Mouse (Mus musculus): Measurements from ENCODE around the gene Olfr131. TPM values are rescaled to one million over a fixed set of nuclear protein-coding genes. Genes with fewer than 3 reads are reported as not detected.
"Not testable (repeated sequence)": the region's sequence is repeated elsewhere in the genome, so short reads cannot be mapped to it uniquely, and the experiment has no call there.

Olfr131 gene
- total RNA-seq (2014; fragmentation: Nextera tagmentation) = not detected in 2 replicates
- total RNA-seq (2017) = 0.11 TPM in 1 of 2 replicates, not detected in the other
- polyA plus RNA-seq (2012) = not detected in 2 replicates

DNA sequence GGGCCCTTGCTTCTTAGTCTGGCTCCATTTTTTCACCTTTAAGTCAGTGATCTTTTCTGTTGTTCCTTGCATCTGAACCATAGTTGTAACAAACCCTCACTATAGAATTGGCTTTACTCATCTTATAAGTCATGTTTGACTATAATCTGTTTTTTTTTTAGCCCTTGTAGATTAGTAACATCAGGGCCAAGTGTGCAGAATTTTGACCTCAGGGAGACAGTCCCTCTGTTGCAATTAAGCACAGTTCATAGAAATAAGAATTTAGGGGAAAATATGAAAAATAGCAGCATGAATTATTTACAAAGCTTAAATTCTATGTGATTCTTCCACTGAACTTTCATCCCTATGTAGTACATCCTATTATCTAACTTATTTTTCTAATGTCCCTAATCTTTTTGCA, at the start of gene Olfr131:
Gene Olfr131 (minus strand): TSS at position 101 of the 400 bp plus-strand sequence.
- no peaks in the 10 kb centered on the region for H3K4me1 ChIP-seq (ENCODE audit: insufficient read depth, low read depth, low read length)

DNA sequence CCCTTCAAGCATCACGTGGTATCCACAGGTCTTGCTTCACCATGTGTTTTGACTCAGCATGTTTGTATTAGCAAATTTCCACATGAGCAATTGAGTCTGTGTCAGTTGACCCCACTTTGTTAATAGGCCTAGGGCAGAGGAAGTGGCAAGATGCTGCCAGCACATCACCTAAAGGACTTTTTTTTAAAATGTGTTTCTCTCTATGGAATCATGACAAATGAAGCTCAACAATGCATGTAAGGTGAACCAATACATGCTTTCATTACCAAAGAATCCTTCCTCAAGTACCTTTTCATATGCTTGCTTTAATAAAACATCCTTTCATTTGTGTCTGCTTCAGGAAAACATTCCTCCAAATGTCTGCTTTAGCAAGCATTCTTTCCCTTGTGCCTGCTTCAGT, 45.9 kb upstream of the Olfr131 start, which contains the start of gene Olfr132:
Gene Olfr132 (minus strand): TSS at position 101 of the 400 bp plus-strand sequence.
- ATAC-seq (ENCODE audit: extremely low read depth, insufficient number of reproducible peaks, low FRiP score, poor library complexity, severe bottlenecking) (no peak), DNase-seq (ENCODE audit: low spot score) (no peak)
- TF ChIP-seq POLR2AphosphoS5 (IDR thresholded peaks at IDR 0.05; ENCODE audit: insufficient replicate concordance, low read depth, low read length) (no peak), GATA1 (IDR thresholded peaks at IDR 0.05; ENCODE audit: borderline replicate concordance, low read length) (no peak), GATA2 (IDR thresholded peaks at IDR 0.05; ENCODE audit: borderline replicate concordance, low read depth, low read length) (no peak), TAL1 (conservative IDR thresholded peaks at IDR 0.05; ENCODE audit: low read depth, low read length) (no peak), CTCF (IDR thresholded peaks at IDR 0.05; ENCODE audit: low read depth, low read length) (no peak)
- H3K4me1 ChIP-seq (ENCODE audit: insufficient read depth, low read depth, low read length) = no peaks in the 10 kb centered on the region
- no peaks in the 10 kb centered on the region for H3K9me3 ChIP-seq (replicated peaks)
- no peaks in the 10 kb centered on the region for H3K36me3 ChIP-seq (replicated peaks)
- no peaks in the 10 kb centered on the region for H3K27me3 ChIP-seq (ENCODE audit: insufficient read depth, low read length)
- H3K4me3 ChIP-seq (ENCODE audit: low read depth, low read length) = no peak within 1 kb of the TSS

More for the DNA sequence above, at the start of gene Olfr131:
- Histone ChIP-seq H3K9me3 (replicated peaks) (no peaks in the 10 kb centered on the region), H3K4me3 (ENCODE audit: low read depth, low read length) (no peak within 1 kb of the TSS), H3K27me3 (ENCODE audit: insufficient read depth, low read length) (no peaks in the 10 kb centered on the region), H3K36me3 (replicated peaks) (no peaks in the 10 kb centered on the region)
- TF ChIP-seq TAL1 (conservative IDR thresholded peaks at IDR 0.05; ENCODE audit: low read depth, low read length) (no peak), GATA1 (IDR thresholded peaks at IDR 0.05; ENCODE audit: borderline replicate concordance, low read length) (no peak), CTCF (IDR thresholded peaks at IDR 0.05; ENCODE audit: low read depth, low read length) (no peak), GATA2 (IDR thresholded peaks at IDR 0.05; ENCODE audit: borderline replicate concordance, low read depth, low read length) (no peak), POLR2AphosphoS5 (IDR thresholded peaks at IDR 0.05; ENCODE audit: insufficient replicate concordance, low read depth, low read length) (no peak)
- ATAC-seq (ENCODE audit: extremely low read depth, insufficient number of reproducible peaks, low FRiP score, poor library complexity, severe bottlenecking) = no peak
- no peak for DNase-seq (ENCODE audit: low spot score)

DNA sequence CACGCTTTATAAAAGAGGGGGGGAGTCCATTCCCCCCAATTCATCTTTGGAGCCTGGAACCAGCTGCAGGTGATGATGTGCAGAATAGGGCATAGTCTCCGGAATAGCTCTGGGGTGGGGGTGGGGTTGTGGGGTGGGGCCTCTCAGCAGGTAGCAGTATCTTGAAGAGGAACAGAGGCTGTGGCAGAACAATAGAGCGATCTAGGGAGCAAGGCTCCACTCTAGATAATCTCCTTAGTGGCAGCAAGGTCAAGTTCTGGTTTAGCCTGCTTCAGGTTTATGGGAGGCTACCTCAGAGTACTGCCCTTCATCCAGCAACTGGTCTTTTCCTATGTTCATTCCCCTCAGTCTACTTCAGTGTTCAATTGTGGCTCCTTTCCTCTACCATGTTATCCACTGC, 36.9 kb upstream of the Olfr131 start:
- H3K4me1 ChIP-seq (ENCODE audit: insufficient read depth, low read depth, low read length); H3K9me3 ChIP-seq (replicated peaks); H3K36me3 ChIP-seq (replicated peaks); ATAC-seq (ENCODE audit: extremely low read depth, insufficient number of reproducible peaks, low FRiP score, poor library complexity, severe bottlenecking); H3K4me3 ChIP-seq (ENCODE audit: low read depth, low read length); DNase-seq (ENCODE audit: low spot score); H3K27me3 ChIP-seq (ENCODE audit: insufficient read depth, low read length): not testable (repeated sequence)

DNA sequence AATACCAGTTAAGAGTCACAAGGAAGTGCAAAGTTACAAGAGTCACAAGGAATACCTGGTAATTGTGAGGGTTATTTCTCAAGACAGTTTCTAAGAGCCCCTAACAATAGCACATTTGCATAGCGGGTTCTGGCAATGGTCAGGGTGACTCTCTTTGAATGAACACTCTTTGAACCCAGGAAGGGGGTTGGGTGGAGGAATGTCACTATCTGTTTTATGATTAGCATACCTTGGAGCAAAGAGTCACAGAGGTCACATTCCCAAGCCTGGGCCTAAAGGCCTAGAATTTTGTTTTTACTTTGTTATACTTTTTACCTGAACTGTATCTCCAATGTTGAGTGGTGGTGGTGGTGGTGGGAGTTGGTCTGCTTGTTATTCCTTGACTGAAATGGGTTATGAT, 35.7 kb upstream of the Olfr131 start:
- not testable (repeated sequence) for H3K9me3 ChIP-seq (replicated peaks); ATAC-seq (ENCODE audit: extremely low read depth, insufficient number of reproducible peaks, low FRiP score, poor library complexity, severe bottlenecking); H3K36me3 ChIP-seq (replicated peaks); H3K4me3 ChIP-seq (ENCODE audit: low read depth, low read length); H3K27me3 ChIP-seq (ENCODE audit: insufficient read depth, low read length); H3K4me1 ChIP-seq (ENCODE audit: insufficient read depth, low read depth, low read length); DNase-seq (ENCODE audit: low spot score)

DNA sequence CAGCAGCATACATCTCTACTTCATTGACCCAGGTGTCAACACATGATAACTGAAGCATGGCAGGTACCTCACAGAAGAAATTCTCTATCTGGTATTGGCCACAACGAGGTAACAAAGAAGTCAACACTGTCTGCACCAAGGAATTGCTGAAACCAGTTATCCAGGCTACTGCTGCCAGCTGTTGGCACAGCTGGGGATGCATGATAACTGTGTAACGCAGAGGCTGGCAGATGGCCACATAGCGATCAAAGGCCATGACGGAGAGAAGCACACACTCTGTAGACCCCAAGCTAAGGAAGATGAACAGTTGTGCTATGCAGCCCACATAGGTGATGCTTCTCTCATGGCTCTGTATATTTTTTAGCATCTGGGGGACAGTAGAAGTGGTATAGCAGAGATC, 6.1 kb downstream of the Olfr131 start:
- Histone ChIP-seq H3K36me3 (replicated peaks) (no peaks in the 10 kb centered on the region), H3K4me1 (ENCODE audit: insufficient read depth, low read depth, low read length) (no peaks in the 10 kb centered on the region), H3K4me3 (ENCODE audit: low read depth, low read length) (no peak overlapping the region), H3K9me3 (replicated peaks) (0 out of 2 replicates have a peak, but pooled peaks cover 5% of the 10 kb centered on the region), H3K27me3 (ENCODE audit: insufficient read depth, low read length) (no peaks in the 10 kb centered on the region)
- no peak for ATAC-seq (ENCODE audit: extremely low read depth, insufficient number of reproducible peaks, low FRiP score, poor library complexity, severe bottlenecking)
- DNase-seq (ENCODE audit: low spot score) = no peak
- TF ChIP-seq GATA1 (IDR thresholded peaks at IDR 0.05; ENCODE audit: borderline replicate concordance, low read length) (no peak), CTCF (IDR thresholded peaks at IDR 0.05; ENCODE audit: low read depth, low read length) (no peak), POLR2AphosphoS5 (IDR thresholded peaks at IDR 0.05; ENCODE audit: insufficient replicate concordance, low read depth, low read length) (no peak), TAL1 (conservative IDR thresholded peaks at IDR 0.05; ENCODE audit: low read depth, low read length) (no peak), GATA2 (IDR thresholded peaks at IDR 0.05; ENCODE audit: borderline replicate concordance, low read depth, low read length) (no peak)

DNA sequence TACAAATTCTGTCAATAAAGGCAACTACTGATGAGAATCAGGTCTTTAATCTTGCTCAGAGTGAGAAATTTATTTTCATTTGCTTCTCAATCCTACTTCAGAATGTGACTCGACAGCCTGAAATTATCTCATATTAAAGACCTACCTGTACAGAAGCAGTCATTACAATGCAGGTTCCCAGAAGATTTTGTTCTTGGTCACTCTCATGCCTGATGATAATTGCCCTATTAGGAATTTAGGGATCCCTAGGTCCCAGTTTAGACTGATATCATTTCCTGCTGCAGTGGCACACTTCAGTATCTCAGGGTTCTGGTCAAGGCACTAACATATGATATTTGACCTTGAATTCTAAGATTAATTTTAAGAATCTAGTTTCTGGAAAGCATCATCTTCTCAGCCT, 24.9 kb downstream of the Olfr131 start, which contains the start of gene Olfr130:
Gene Olfr130 (plus strand): TSS at position 301 of the 400 bp plus-strand sequence.
- no peaks in the 10 kb centered on the region for H3K9me3 ChIP-seq (replicated peaks)
- no peaks in the 10 kb centered on the region for H3K4me1 ChIP-seq (ENCODE audit: insufficient read depth, low read depth, low read length)
- DNase-seq (ENCODE audit: low spot score) (no peak), ATAC-seq (ENCODE audit: extremely low read depth, insufficient number of reproducible peaks, low FRiP score, poor library complexity, severe bottlenecking) (no peak)
- H3K4me3 ChIP-seq (ENCODE audit: low read depth, low read length) = no peak within 1 kb of the TSS
- TF ChIP-seq TAL1 (conservative IDR thresholded peaks at IDR 0.05; ENCODE audit: low read depth, low read length) (no peak), CTCF (IDR thresholded peaks at IDR 0.05; ENCODE audit: low read depth, low read length) (no peak), GATA2 (IDR thresholded peaks at IDR 0.05; ENCODE audit: borderline replicate concordance, low read depth, low read length) (no peak), GATA1 (IDR thresholded peaks at IDR 0.05; ENCODE audit: borderline replicate concordance, low read length) (no peak), POLR2AphosphoS5 (IDR thresholded peaks at IDR 0.05; ENCODE audit: insufficient replicate concordance, low read depth, low read length) (no peak)
- no peaks in the 10 kb centered on the region for H3K36me3 ChIP-seq (replicated peaks)
- H3K27me3 ChIP-seq (ENCODE audit: insufficient read depth, low read length) = no peaks in the 10 kb centered on the region

DNA sequence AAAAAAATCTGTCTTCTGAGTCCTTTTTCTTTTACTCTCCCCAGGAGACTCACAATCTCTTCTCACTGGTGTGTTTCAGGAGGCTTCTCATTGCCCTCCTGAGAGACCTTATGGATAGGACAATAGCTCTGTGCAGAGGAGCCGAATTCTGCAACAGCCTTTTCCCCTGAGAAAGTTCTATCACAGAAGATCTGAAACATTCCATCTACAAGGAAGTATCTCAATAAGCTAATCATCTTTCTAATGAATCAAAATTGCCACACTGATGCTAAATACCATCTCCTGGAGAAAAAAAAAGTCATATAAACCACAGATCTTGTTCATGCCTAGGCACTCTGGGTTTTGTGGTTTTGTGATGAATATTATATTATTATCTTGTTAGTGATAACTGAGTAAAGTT, 28.5 kb downstream of the Olfr131 start, which contains the start of gene Olfr129:
Gene Olfr129 (minus strand): TSS at position 101 of the 400 bp plus-strand sequence.
- Histone ChIP-seq H3K27me3 (ENCODE audit: insufficient read depth, low read length) (no peaks in the 10 kb centered on the region), H3K36me3 (replicated peaks) (no peaks in the 10 kb centered on the region), H3K4me1 (ENCODE audit: insufficient read depth, low read depth, low read length) (no peaks in the 10 kb centered on the region), H3K4me3 (ENCODE audit: low read depth, low read length) (no peak within 1 kb of the TSS), H3K9me3 (replicated peaks) (no peaks in the 10 kb centered on the region)
- TF ChIP-seq TAL1 (conservative IDR thresholded peaks at IDR 0.05; ENCODE audit: low read depth, low read length) = no peak
- ATAC-seq (ENCODE audit: extremely low read depth, insufficient number of reproducible peaks, low FRiP score, poor library complexity, severe bottlenecking) (no peak), DNase-seq (ENCODE audit: low spot score) (no peak)

Other genes starting within 250 kb of the Olfr131 start
- not detected in 2 replicates for gene Olfr126, start 241.2 kb downstream of the Olfr131 start, total RNA-seq (2014; fragmentation: Nextera tagmentation)
- 0.11 TPM in 1 of 2 replicates, not detected in the other for gene Olfr126, start 241.2 kb downstream of the Olfr131 start, total RNA-seq (2017)
- not detected in 2 replicates for gene Olfr126, start 241.2 kb downstream of the Olfr131 start, polyA plus RNA-seq (2012)
- gene Olfr127, start 188.3 kb downstream of the Olfr131 start, total RNA-seq (2014; fragmentation: Nextera tagmentation) = not detected in 2 replicates
- gene Olfr127, start 188.3 kb downstream of the Olfr131 start, total RNA-seq (2017) = 0.35 TPM in 1 of 2 replicates, not detected in the other
- gene Olfr127, start 188.3 kb downstream of the Olfr131 start, polyA plus RNA-seq (2012) = not detected in 2 replicates
- gene Olfr128, start 168.1 kb downstream of the Olfr131 start, total RNA-seq (2014; fragmentation: Nextera tagmentation) = not detected in 2 replicates
- gene Olfr128, start 168.1 kb downstream of the Olfr131 start, total RNA-seq (2017) = 0.05 and 0.17 TPM in 2 replicates
- gene Olfr128, start 168.1 kb downstream of the Olfr131 start, polyA plus RNA-seq (2012) = not detected in 2 replicates
- not detected in 2 replicates for gene Olfr761, start 135.6 kb downstream of the Olfr131 start, total RNA-seq (2014; fragmentation: Nextera tagmentation)
- not detected in 2 replicates for gene Olfr761, start 135.6 kb downstream of the Olfr131 start, total RNA-seq (2017)
- not detected in 2 replicates for gene Olfr761, start 135.6 kb downstream of the Olfr131 start, polyA plus RNA-seq (2012)
- not detected in 2 replicates for gene Olfr129, start 28.6 kb downstream of the Olfr131 start, total RNA-seq (2014; fragmentation: Nextera tagmentation)
- 0.06 and 0.11 TPM in 2 replicates for gene Olfr129, start 28.6 kb downstream of the Olfr131 start, total RNA-seq (2017)
- not detected in 2 replicates for gene Olfr129, start 28.6 kb downstream of the Olfr131 start, polyA plus RNA-seq (2012)
- gene Olfr130, start 24.8 kb downstream of the Olfr131 start, total RNA-seq (2014; fragmentation: Nextera tagmentation) = not detected in 2 replicates
- gene Olfr130, start 24.8 kb downstream of the Olfr131 start, total RNA-seq (2017) = 0.05 TPM in 1 of 2 replicates, not detected in the other
- not detected in 2 replicates for gene Olfr130, start 24.8 kb downstream of the Olfr131 start, polyA plus RNA-seq (2012)
- not detected in 2 replicates for gene Olfr132, start 45.8 kb upstream of the Olfr131 start, total RNA-seq (2014; fragmentation: Nextera tagmentation)
- gene Olfr132, start 45.8 kb upstream of the Olfr131 start, total RNA-seq (2017) = 0.11 TPM in 1 of 2 replicates, not detected in the other
- not detected in 2 replicates for gene Olfr132, start 45.8 kb upstream of the Olfr131 start, polyA plus RNA-seq (2012)
- not detected in 2 replicates for gene Olfr133, start 56.6 kb upstream of the Olfr131 start, total RNA-seq (2014; fragmentation: Nextera tagmentation)
- gene Olfr133, start 56.6 kb upstream of the Olfr131 start, total RNA-seq (2017) = 0.06 TPM in 1 of 2 replicates, not detected in the other
- gene Olfr133, start 56.6 kb upstream of the Olfr131 start, polyA plus RNA-seq (2012) = not detected in 2 replicates
- gene Olfr134, start 82.7 kb upstream of the Olfr131 start, total RNA-seq (2014; fragmentation: Nextera tagmentation) = not detected in 2 replicates
- gene Olfr134, start 82.7 kb upstream of the Olfr131 start, total RNA-seq (2017) = 0.06 TPM in 1 of 2 replicates, not detected in the other
- gene Olfr134, start 82.7 kb upstream of the Olfr131 start, polyA plus RNA-seq (2012) = not detected in 2 replicates
- not detected in 2 replicates for gene Olfr135, start 115.6 kb upstream of the Olfr131 start, total RNA-seq (2014; fragmentation: Nextera tagmentation)
- 0.12 and 0.16 TPM in 2 replicates for gene Olfr135, start 115.6 kb upstream of the Olfr131 start, total RNA-seq (2017)
- gene Olfr135, start 115.6 kb upstream of the Olfr131 start, polyA plus RNA-seq (2012) = not detected in 2 replicates
- not detected in 2 replicates for gene Olfr138, start 172.3 kb upstream of the Olfr131 start, total RNA-seq (2014; fragmentation: Nextera tagmentation)
- not detected in 2 replicates for gene Olfr138, start 172.3 kb upstream of the Olfr131 start, total RNA-seq (2017)
- not detected in 2 replicates for gene Olfr138, start 172.3 kb upstream of the Olfr131 start, polyA plus RNA-seq (2012)
- gene Olfr137, start 218.9 kb upstream of the Olfr131 start, total RNA-seq (2014; fragmentation: Nextera tagmentation) = not detected in 2 replicates
- not detected in 2 replicates for gene Olfr137, start 218.9 kb upstream of the Olfr131 start, total RNA-seq (2017)
- gene Olfr137, start 218.9 kb upstream of the Olfr131 start, polyA plus RNA-seq (2012) = not detected in 2 replicates
- not detected in 2 replicates for gene Olfr136, start 241.1 kb upstream of the Olfr131 start, total RNA-seq (2014; fragmentation: Nextera tagmentation)
- 0.11 TPM in 1 of 2 replicates, not detected in the other for gene Olfr136, start 241.1 kb upstream of the Olfr131 start, total RNA-seq (2017)
- not detected in 2 replicates for gene Olfr136, start 241.1 kb upstream of the Olfr131 start, polyA plus RNA-seq (2012)

Measured in G1E (cell line).